Mouse (Mus musculus) stomach, embryonic 16.5 days (tissue): ENCODE results near the gene Cpb2. TPM values are rescaled to one million over a fixed set of nuclear protein-coding genes. Genes with fewer than 3 reads are reported as not detected.

Source experiments
- ATAC-seq: fragments of 200-750 bp; cut with Nextera tagmentation; 2 replicates; pipeline ENCODE4 v1.8.0; 2017; ENCODE audit warnings: moderate number of reproducible peaks, moderate TSS enrichment; ENCODE audit not compliant: insufficient read depth, low FRiP score
- H3K27ac ChIP-seq: fragments of 300-500 bp; sonication (generic); 2 replicates; pipeline ENCODE4 v1.5.1; 2014; ENCODE audit warnings: low read length
- H3K27me3 ChIP-seq: fragments of 300-500 bp; sonication (generic); 2 replicates; pipeline ENCODE4 v1.6.1; 2014; ENCODE audit warnings: low read length, control low read depth, mixed read lengths; ENCODE audit not compliant: control insufficient read depth, insufficient read depth
- H3K36me3 ChIP-seq: fragments of 300-500 bp; sonication (generic); 2 replicates; pipeline ENCODE4 v1.6.1; 2014; ENCODE audit warnings: low read length; ENCODE audit not compliant: control insufficient read depth, insufficient read depth
- H3K4me1 ChIP-seq: fragments of 300-500 bp; sonication (generic); 2 replicates; pipeline ENCODE4 v1.6.1; 2014; ENCODE audit warnings: low read length, control low read depth, mixed read lengths; ENCODE audit not compliant: control insufficient read depth, insufficient read depth
- H3K4me2 ChIP-seq: fragments of 300-500 bp; sonication (generic); 2 replicates; pipeline ENCODE4 v1.6.1; 2014; ENCODE audit warnings: low read depth, low read length, mixed read lengths
- H3K4me3 ChIP-seq: fragments of 300-500 bp; sonication (generic); replicated peaks from 2 replicates; pipeline ENCODE4 v1.5.1; 2014; ENCODE audit warnings: mild to moderate bottlenecking, low read length
- H3K9ac ChIP-seq: fragments of 300-500 bp; sonication (generic); 2 replicates; pipeline ENCODE4 v1.6.1; 2014; ENCODE audit warnings: low read length
- H3K9me3 ChIP-seq: fragments of 300-500 bp; sonication (generic); replicated peaks from 2 replicates; pipeline ENCODE4 v1.6.1; 2016; ENCODE audit warnings: low read length, control low read depth; ENCODE audit not compliant: control insufficient read depth
- WGBS: fragments of 180-500 bp; shearing (Covaris S2); extraction: QIAGEN DNeasy Blood & Tissue Kit; methylation state at CpG from one replicate; pipeline ENCODE4 v1.1.7; 2014; 5-methylcytosine and 5-hydroxymethylcytosine counted together
- polyA plus RNA-seq: library from polyadenylated mRNA; unstranded; fragments of >200 nt; fragmentation: Nextera tagmentation; extraction: Ambion mirVana; gene quantifications from 2 replicates; pipeline ENCODE4 v1.2.1, GENCODE M21; 2015

The Cpb2 gene
- polyA plus RNA-seq, 1 experiment from 2014 or later, result 8.3 TPM

- Histone ChIP-seq H3K4me1 (peaks cover 3% of the 10 kb centered on the region; the same call in 1 of the 2 replicates), H3K9me3 (no peaks in the 10 kb centered on the region), H3K27me3 (no peaks in the 10 kb centered on the region), H3K4me3 (no peak overlapping the region), H3K27ac (no peak overlapping the region), H3K4me2 (no peak overlapping the region), H3K9ac (no peak overlapping the region), H3K36me3 (no peaks in the 10 kb centered on the region)
- 56% methylated on average over 11 of the region's 11 CpGs for WGBS
- no peak for ATAC-seq
Measured at GRCm38 (mm10) chr14:75213752-75214151, 28.3 kb upstream of the Cpb2 start.

GRCm38 (mm10) chr14:75218843-75219242 is 23.2 kb upstream of the Cpb2 start:
- H3K27ac ChIP-seq, result peak overlapping the region; percentile 62; the same call in 1 of the 2 replicates
- no peak overlapping the region for H3K9ac ChIP-seq
- no peaks in the 10 kb centered on the region for H3K9me3 ChIP-seq
- no peak overlapping the region for H3K4me2 ChIP-seq
- H3K27me3 ChIP-seq, result no peaks in the 10 kb centered on the region
- H3K4me3 ChIP-seq, result no peak overlapping the region
- no peak for ATAC-seq
- WGBS, result 88% methylated on average over 2 of the region's 2 CpGs
- H3K4me1 ChIP-seq, result peaks cover 3% of the 10 kb centered on the region; the same call in 1 of the 2 replicates
- H3K36me3 ChIP-seq, result no peaks in the 10 kb centered on the region

- no peaks in the 10 kb centered on the region for H3K27me3 ChIP-seq
- no peak overlapping the region for H3K9ac ChIP-seq
- no peaks in the 10 kb centered on the region for H3K36me3 ChIP-seq
- no peaks in the 10 kb centered on the region for H3K9me3 ChIP-seq
- no peak overlapping the region for H3K4me2 ChIP-seq
- H3K4me1 ChIP-seq, result peaks cover under 1% of the 10 kb centered on the region; the same call in 1 of the 2 replicates
- no peak overlapping the region for H3K4me3 ChIP-seq
- ATAC-seq, result peak; percentile 96
- peak overlapping the region; percentile 59 for H3K27ac ChIP-seq
- WGBS, result 61% methylated on average over 5 of the region's 5 CpGs
Measured at GRCm38 (mm10) chr14:75219250-75219913, 22.7 kb upstream of the Cpb2 start.

- no peaks in the 10 kb centered on the region for H3K36me3 ChIP-seq
- H3K27ac ChIP-seq, result no peak overlapping the region
- no peak overlapping the region for H3K9ac ChIP-seq
- ATAC-seq, result no peak
- no peaks in the 10 kb centered on the region for H3K4me1 ChIP-seq
- WGBS, result 70% methylated on average over 6 of the region's 6 CpGs
- H3K4me2 ChIP-seq, result no peak overlapping the region
- no peaks in the 10 kb centered on the region for H3K9me3 ChIP-seq
- H3K4me3 ChIP-seq, result no peak overlapping the region
- no peaks in the 10 kb centered on the region for H3K27me3 ChIP-seq
Measured at GRCm38 (mm10) chr14:75222386-75222785, 19.7 kb upstream of the Cpb2 start.

GRCm38 (mm10) chr14:75227453-75228084 is 14.5 kb upstream of the Cpb2 start:
- Histone ChIP-seq H3K9me3 (no peaks in the 10 kb centered on the region), H3K9ac (no peak overlapping the region), H3K4me1 (no peaks in the 10 kb centered on the region), H3K4me2 (no peak overlapping the region), H3K27ac (no peak overlapping the region), H3K4me3 (no peak overlapping the region), H3K27me3 (no peaks in the 10 kb centered on the region), H3K36me3 (no peaks in the 10 kb centered on the region)
- 72% methylated on average over 6 of the region's 6 CpGs for WGBS
- no peak for ATAC-seq

- 57% methylated on average over 2 of the region's 2 CpGs for WGBS
- Histone ChIP-seq H3K4me2 (no peak overlapping the region), H3K27me3 (no peaks in the 10 kb centered on the region), H3K27ac (no peak overlapping the region), H3K4me1 (no peaks in the 10 kb centered on the region), H3K4me3 (no peak overlapping the region), H3K9me3 (no peaks in the 10 kb centered on the region), H3K9ac (no peak overlapping the region), H3K36me3 (no peaks in the 10 kb centered on the region)
- ATAC-seq, result no peak
Measured at GRCm38 (mm10) chr14:75229834-75230233, 12.3 kb upstream of the Cpb2 start.

- no peak for ATAC-seq
- no peak overlapping the region for H3K4me2 ChIP-seq
- no peaks in the 10 kb centered on the region for H3K9me3 ChIP-seq
- 73% methylated on average over 5 of the region's 5 CpGs for WGBS
- no peaks in the 10 kb centered on the region for H3K27me3 ChIP-seq
- no peak overlapping the region for H3K4me3 ChIP-seq
- no peak overlapping the region for H3K9ac ChIP-seq
- no peak overlapping the region for H3K27ac ChIP-seq
- H3K36me3 ChIP-seq, result no peaks in the 10 kb centered on the region
- H3K4me1 ChIP-seq, result no peaks in the 10 kb centered on the region
Measured at GRCm38 (mm10) chr14:75233070-75233469, 9.0 kb upstream of the Cpb2 start.

GRCm38 (mm10) chr14:75235552-75235951 is 6.5 kb upstream of the Cpb2 start:
- Histone ChIP-seq H3K4me3 (no peak overlapping the region), H3K36me3 (no peaks in the 10 kb centered on the region), H3K27ac (no peak overlapping the region), H3K27me3 (no peaks in the 10 kb centered on the region), H3K9me3 (no peaks in the 10 kb centered on the region), H3K9ac (no peak overlapping the region), H3K4me2 (no peak overlapping the region), H3K4me1 (no peaks in the 10 kb centered on the region)
- no peak for ATAC-seq
- 87% methylated on average over 8 of the region's 8 CpGs for WGBS

- no peak overlapping the region for H3K27ac ChIP-seq
- no peak overlapping the region for H3K4me2 ChIP-seq
Measured at GRCm38 (mm10) chr14:75235955-75236635, 6.0 kb upstream of the Cpb2 start.

More at GRCm38 (mm10) chr14:75235955-75236635, 6.0 kb upstream of the Cpb2 start:
- no peak overlapping the region for H3K4me3 ChIP-seq
- no peak overlapping the region for H3K9ac ChIP-seq
- H3K27me3 ChIP-seq, result no peaks in the 10 kb centered on the region
- ATAC-seq, result no peak
- H3K4me1 ChIP-seq, result no peaks in the 10 kb centered on the region
- no peaks in the 10 kb centered on the region for H3K36me3 ChIP-seq
- no peaks in the 10 kb centered on the region for H3K9me3 ChIP-seq
- 59% methylated on average over 9 of the region's 9 CpGs for WGBS
